Mouse (Mus musculus): Measurements from ENCODE around the gene Cpne6.

Cpne6 gene

GRCm38 (mm10) chr14:55551347-55551746, 41.1 kb downstream of the Cpne6 start:
- in situ Hi-C loops (cut with MboI, MseI): no loop called here

- in situ Hi-C loops (cut with MboI, MseI): no loop called here
Observed at GRCm38 (mm10) chr14:55551794-55552193, 41.5 kb downstream of the Cpne6 start.

GRCm38 (mm10) chr14:55554635-55555034, 44.4 kb downstream of the Cpne6 start:
- in situ Hi-C loops (cut with MboI, MseI): no loop called here

- in situ Hi-C loops (cut with MboI, MseI): no loop called here
Observed at GRCm38 (mm10) chr14:55555788-55556187, 45.5 kb downstream of the Cpne6 start.

- in situ Hi-C loops (cut with MboI, MseI): no loop called here
Observed at GRCm38 (mm10) chr14:55557003-55557402, 46.8 kb downstream of the Cpne6 start.

GRCm38 (mm10) chr14:55557587-55557986, 47.3 kb downstream of the Cpne6 start:
- in situ Hi-C loops (cut with MboI, MseI): no loop called here

GRCm38 (mm10) chr14:55558740-55559448, 48.6 kb downstream of the Cpne6 start:
- in situ Hi-C loops (cut with MboI, MseI): no loop called here

- in situ Hi-C loops (cut with MboI, MseI): loop anchor here (10.0 kb wide), 2 partner anchors 65 to 185 kb away; partner anchors contain the start of genes Dhrs1 and Nop9
Observed at GRCm38 (mm10) chr14:55559799-55560201, 49.6 kb downstream of the Cpne6 start, which contains the start of gene Dcaf11. TSS of gene Dcaf11 (plus strand) at chr14:55560006.

GRCm38 (mm10) chr14:55560202-55561073, 50.2 kb downstream of the Cpne6 start, which contains the start of gene A730061H03Rik:
TSS of gene A730061H03Rik (minus strand) at chr14:55560406.
- in situ Hi-C loops (cut with MboI, MseI): loop anchor here (10.0 kb wide), 2 partner anchors 64 to 184 kb away; partner anchors contain the start of genes Dhrs1 and Nop9

GRCm38 (mm10) chr14:55561860-55562259, 51.6 kb downstream of the Cpne6 start:
- in situ Hi-C loops (cut with MboI, MseI): loop anchor here (10.0 kb wide), 2 partner anchors 63 to 183 kb away; partner anchors contain the start of genes Dhrs1 and Nop9

- in situ Hi-C loops (cut with MboI, MseI): loop anchor here (10.0 kb wide), 2 partner anchors 62 to 182 kb away; partner anchors contain the start of genes Dhrs1 and Nop9
Observed at GRCm38 (mm10) chr14:55563249-55563648, 53.0 kb downstream of the Cpne6 start.

GRCm38 (mm10) chr14:55565748-55566147, 55.5 kb downstream of the Cpne6 start:
- in situ Hi-C loops (cut with MboI, MseI): loop anchor here (10.0 kb wide), 2 partner anchors 59 to 179 kb away; partner anchors contain the start of genes Dhrs1 and Nop9
